Comparison of ENCODE assay signal across 26 mouse cellular contexts in genomic region chr15:10838584-10839288, GRCm38 (mm10).
"Had no signal": no experiment of that assay in that cellular context is flagged by ENCODE, and none has a peak within 500 bp of the region (broad histone marks: within the 10 kb centered on the region; RNA-seq: fewer than 3 reads in every experiment).

No protein-coding gene starts in this region.

- H3K4me1 ChIP-seq: heart, embryonic 15.5 days; hindbrain, embryonic 13.5 days; hindbrain, embryonic 15.5 days; limb, embryonic 15.5 days had no signal

- H3K4me3 ChIP-seq: heart, adult 2 months; heart, embryonic 13.5 days; heart, embryonic 15.5 days; hindbrain, embryonic 13.5 days; hindbrain, embryonic 15.5 days; kidney, embryonic 15.5 days; layer of hippocampus, adult 2 months; limb, embryonic 13.5 days; limb, embryonic 15.5 days had no signal

- H3K27ac ChIP-seq: heart, adult 2 months; heart, embryonic 13.5 days; heart, embryonic 15.5 days; hindbrain, embryonic 13.5 days; hindbrain, embryonic 15.5 days; hindbrain, postnatal 0 days; kidney, embryonic 15.5 days; kidney, postnatal 0 days; layer of hippocampus, adult 2 months; limb, embryonic 13.5 days; limb, embryonic 15.5 days had no signal

- DNase-seq: gastrocnemius, postnatal 14 days; gastrocnemius, postnatal 36 days; heart, adult 11 months; heart, adult 2 months; heart, postnatal 14 days; heart, postnatal 36 days; kidney, adult 11 months; kidney, adult 2 months; kidney, adult 9 months; kidney, postnatal 25 days; kidney, postnatal 4 days; layer of hippocampus, adult 9-11 months; layer of hippocampus, postnatal 36 days; left cerebral cortex, postnatal 4 days had no signal

- ATAC-seq: hindbrain, postnatal 0 days; intestine, embryonic 16.5 days had no signal

- H3K4me2 ChIP-seq: heart, embryonic 11.5 days; heart, embryonic 13.5 days; heart, embryonic 15.5 days; hindbrain, embryonic 13.5 days; hindbrain, embryonic 15.5 days; kidney, embryonic 15.5 days; limb, embryonic 13.5 days; limb, embryonic 15.5 days had no signal

- H3K36me3 ChIP-seq: heart, embryonic 13.5 days; heart, embryonic 15.5 days; hindbrain, embryonic 13.5 days; hindbrain, embryonic 15.5 days; kidney, embryonic 15.5 days; limb, embryonic 13.5 days; limb, embryonic 15.5 days had no signal

- H3K9ac ChIP-seq: heart, embryonic 13.5 days; heart, embryonic 15.5 days; hindbrain, embryonic 13.5 days; hindbrain, embryonic 15.5 days; kidney, embryonic 15.5 days; limb, embryonic 13.5 days; limb, embryonic 15.5 days had no signal

- H3K9me3 ChIP-seq: heart, embryonic 13.5 days; heart, embryonic 15.5 days; hindbrain, embryonic 13.5 days; hindbrain, embryonic 15.5 days; kidney, embryonic 15.5 days; limb, embryonic 13.5 days; limb, embryonic 15.5 days had no signal

- H3K27me3 ChIP-seq: heart, embryonic 13.5 days; heart, embryonic 15.5 days; hindbrain, embryonic 13.5 days; hindbrain, embryonic 15.5 days; kidney, embryonic 15.5 days; limb, embryonic 13.5 days; limb, embryonic 15.5 days had no signal
